Mouse (Mus musculus) G1E (cell line): ENCODE results near the gene Zfp648. TPM values are rescaled to one million over a fixed set of nuclear protein-coding genes. Genes with fewer than 3 reads are reported as not detected.

ENCODE experiments used
- ATAC-seq: 2 replicates; pipeline ENCODE4 v1.8.0; 2016; ENCODE audit warnings: mild to moderate bottlenecking; ENCODE audit not compliant: insufficient number of reproducible peaks, poor library complexity, low FRiP score, severe bottlenecking; ENCODE audit errors: extremely low read depth
- DNase-seq: peaks from one replicate; pipeline ENCODE4 v3.0.0; 2012; ENCODE audit warnings: low spot score
- H3K27me3 ChIP-seq: 2 replicates; pipeline ENCODE4 v1.6.1; 2012; ENCODE audit warnings: mild to moderate bottlenecking, low read length, inconsistent platforms; ENCODE audit not compliant: insufficient read depth
- H3K36me3 ChIP-seq: replicated peaks from 2 replicates; pipeline ENCODE3; 2012; ENCODE audit warnings: mild to moderate bottlenecking, inconsistent platforms
- H3K4me1 ChIP-seq: 2 replicates; pipeline ENCODE4 v1.6.1; 2012; ENCODE audit warnings: low read depth, low read length, inconsistent platforms, mixed read lengths; ENCODE audit not compliant: insufficient read depth
- H3K4me3 ChIP-seq: 2 replicates; pipeline ENCODE4 v1.5.1; 2012; ENCODE audit warnings: low read depth, mild to moderate bottlenecking, inconsistent platforms, low read length, moderate library complexity, mixed read lengths
- H3K9me3 ChIP-seq: replicated peaks from 2 replicates; pipeline ENCODE4 v1.6.1; 2012; ENCODE audit warnings: inconsistent platforms
- CTCF ChIP-seq: IDR thresholded peaks from 2 replicates; pipeline ENCODE4 v1.5.1; 2012; ENCODE audit warnings: low read depth, low read length, inconsistent platforms, mixed read lengths
- GATA1 ChIP-seq: IDR thresholded peaks from 2 replicates; pipeline ENCODE4 v1.6.1; 2012; ENCODE audit warnings: borderline replicate concordance, low read length, inconsistent platforms, mixed read lengths
- GATA2 ChIP-seq: IDR thresholded peaks from 2 replicates; pipeline ENCODE4 v1.6.1; 2012; ENCODE audit warnings: low read depth, low read length, inconsistent platforms, borderline replicate concordance
- POLR2AphosphoS5 ChIP-seq: IDR thresholded peaks from 2 replicates; pipeline ENCODE4 v1.6.1; 2012; ENCODE audit warnings: low read depth, low read length, inconsistent platforms; ENCODE audit not compliant: insufficient replicate concordance
- TAL1 ChIP-seq: conservative IDR thresholded peaks from 2 replicates; pipeline ENCODE4 v1.6.1; 2012; ENCODE audit warnings: low read depth, low read length, inconsistent platforms, mixed read lengths
- polyA plus RNA-seq: library from polyadenylated mRNA; stranded (reverse); fragments of >175 nt; gene quantifications from 2 replicates; pipeline ENCODE4 v1.2.3, GENCODE M21; 2012
- total RNA-seq, 2 experiments: library from RNA; stranded (forward) in 1 of 2; stranded (reverse) in 1 of 2; fragments of 200-1000 nt in 1 of 2; fragments of >200 nt in 1 of 2; fragmentation: Nextera tagmentation in 1 of 2; gene quantifications; 2 replicates each; pipeline ENCODE4 v1.2.3; 2014 to 2017

The Zfp648 gene
- total and polyA plus RNA-seq, 3 experiments: 0.05 TPM; not detected in 2

- TF ChIP-seq GATA2 (no peak), TAL1 (no peak), POLR2AphosphoS5 (no peak), CTCF (no peak), GATA1 (no peak)
- Histone ChIP-seq H3K27me3 (no peaks in the 10 kb centered on the region), H3K4me3 (no peak overlapping the region), H3K9me3 (0 out of 2 replicates have a peak, but pooled peaks cover 2% of the 10 kb centered on the region), H3K36me3 (no peaks in the 10 kb centered on the region), H3K4me1 (no peaks in the 10 kb centered on the region)
- ATAC-seq (no peak), DNase-seq (no peak)
Observed at GRCm38 (mm10) chr1:154219991-154220390, 19.0 kb downstream of the Zfp648 start.

- H3K4me3 ChIP-seq: no peak overlapping the region
- DNase-seq (no peak), ATAC-seq (no peak)
- no peaks in the 10 kb centered on the region for H3K27me3 ChIP-seq
- H3K9me3 ChIP-seq: 0 out of 2 replicates have a peak, but pooled peaks cover 2% of the 10 kb centered on the region
- no peak for TF ChIP-seq GATA2
- H3K4me1 ChIP-seq: no peaks in the 10 kb centered on the region
- H3K36me3 ChIP-seq: no peaks in the 10 kb centered on the region
Observed at GRCm38 (mm10) chr1:154220566-154220965, 19.6 kb downstream of the Zfp648 start.

GRCm38 (mm10) chr1:154223807-154224207 lies 22.8 kb downstream of the Zfp648 start:
- no peaks in the 10 kb centered on the region for H3K36me3 ChIP-seq
- no peak overlapping the region for H3K4me3 ChIP-seq
- no peaks in the 10 kb centered on the region for H3K4me1 ChIP-seq
- no peaks in the 10 kb centered on the region for H3K27me3 ChIP-seq
- peaks cover 10% of the 10 kb centered on the region for H3K9me3 ChIP-seq
- DNase-seq: no peak
- no peak for ATAC-seq
- TF ChIP-seq TAL1: no peak
- TF ChIP-seq GATA1: no peak
- no peak for TF ChIP-seq POLR2AphosphoS5
- TF ChIP-seq CTCF: no peak
- no peak for TF ChIP-seq GATA2

GRCm38 (mm10) chr1:154232594-154232993 lies 31.6 kb downstream of the Zfp648 start:
- H3K4me3 ChIP-seq: no peak overlapping the region
- H3K4me1 ChIP-seq: no peaks in the 10 kb centered on the region
- TF ChIP-seq GATA2 (no peak), CTCF (no peak), POLR2AphosphoS5 (no peak), GATA1 (no peak), TAL1 (no peak)
- no peaks in the 10 kb centered on the region for H3K27me3 ChIP-seq
- no peaks in the 10 kb centered on the region for H3K36me3 ChIP-seq
- DNase-seq (no peak), ATAC-seq (no peak)
- peaks cover 14% of the 10 kb centered on the region for H3K9me3 ChIP-seq

GRCm38 (mm10) chr1:154233033-154233432 lies 32.0 kb downstream of the Zfp648 start:
- Histone ChIP-seq H3K27me3 (no peaks in the 10 kb centered on the region), H3K4me1 (no peaks in the 10 kb centered on the region), H3K4me3 (no peak overlapping the region), H3K36me3 (no peaks in the 10 kb centered on the region), H3K9me3 (peaks cover 12% of the 10 kb centered on the region)
- no peak for TF ChIP-seq POLR2AphosphoS5
- no peak for TF ChIP-seq CTCF
- TF ChIP-seq TAL1: no peak
- TF ChIP-seq GATA1: no peak
- no peak for TF ChIP-seq GATA2
- DNase-seq: no peak
- ATAC-seq: no peak

- Histone ChIP-seq H3K36me3 (no peaks in the 10 kb centered on the region), H3K4me3 (no peak overlapping the region), H3K9me3 (peaks cover 12% of the 10 kb centered on the region), H3K27me3 (no peaks in the 10 kb centered on the region), H3K4me1 (no peaks in the 10 kb centered on the region)
- no peak for DNase-seq
- ATAC-seq: no peak
- TF ChIP-seq GATA1 (no peak), CTCF (no peak), TAL1 (no peak), GATA2 (no peak), POLR2AphosphoS5 (no peak)
Observed at GRCm38 (mm10) chr1:154234814-154235213, 33.8 kb downstream of the Zfp648 start.

- no peak for DNase-seq
- H3K9me3 ChIP-seq: peaks cover 11% of the 10 kb centered on the region
- H3K4me1 ChIP-seq: no peaks in the 10 kb centered on the region
- ATAC-seq: no peak
- H3K4me3 ChIP-seq: no peak overlapping the region
- TF ChIP-seq CTCF (no peak), TAL1 (no peak), POLR2AphosphoS5 (no peak), GATA2 (no peak), GATA1 (no peak)
- no peaks in the 10 kb centered on the region for H3K27me3 ChIP-seq
- no peaks in the 10 kb centered on the region for H3K36me3 ChIP-seq
Observed at GRCm38 (mm10) chr1:154238876-154239275, 37.9 kb downstream of the Zfp648 start.
